In the genomic region with DNA sequence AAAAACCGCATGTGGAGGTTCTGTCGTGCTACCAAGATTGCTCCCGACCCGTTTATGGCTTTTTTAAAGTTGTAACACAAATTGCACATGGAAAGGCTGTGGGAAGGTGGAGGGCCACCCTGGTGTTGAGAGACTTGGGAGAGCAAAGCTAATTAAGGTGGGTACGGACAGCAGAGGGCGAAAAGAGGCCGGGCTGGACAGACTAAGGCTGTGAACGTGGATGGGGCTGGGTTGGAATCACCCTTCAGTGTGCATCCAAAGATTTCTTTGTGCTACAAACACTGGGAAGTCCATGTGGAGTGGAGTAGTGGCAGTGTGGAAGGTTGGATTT, we compare ENCODE assay signal across 7 mouse cellular contexts. TPM values are rescaled to one million over a fixed set of nuclear protein-coding genes. Genes with fewer than 3 reads are reported as not detected.
DNase-seq lines count a peak whose midpoint lies in the region; ATAC-seq and TF ChIP-seq lines count a peak whose summit lies in the region.

No protein-coding gene starts in this region.

- H3K27ac ChIP-seq in bone marrow macrophage, adult 2 months (ENCODE audit: insufficient read depth, low read depth, low read length), result peak overlapping the region; percentile 90
- peak overlapping the region; percentile 100 for H3K27ac ChIP-seq in forebrain, embryonic 12.5 days
- H3K27ac ChIP-seq in limb, embryonic 10.5 days, result peak overlapping the region; percentile 100

- peak overlapping the region; percentile 69 for H3K4me2 ChIP-seq in forebrain, embryonic 12.5 days

- peaks cover 9% of the 10 kb centered on the region for H3K4me1 ChIP-seq in bone marrow macrophage, adult 2 months (ENCODE audit: control insufficient read depth, insufficient read depth, low read length)
- peaks cover 55% of the 10 kb centered on the region for H3K4me1 ChIP-seq in forebrain, embryonic 12.5 days
- H3K4me1 ChIP-seq in limb, embryonic 10.5 days, result peaks cover 51% of the 10 kb centered on the region

- no peaks in the 10 kb centered on the region for H3K36me3 ChIP-seq in forebrain, embryonic 12.5 days (replicated peaks)
- peaks cover 1% of the 10 kb centered on the region; the same call in 1 of the 2 replicates for H3K36me3 ChIP-seq in limb, embryonic 10.5 days

- TF ChIP-seq CTCF in bone marrow macrophage, adult 2 months (IDR thresholded peaks at IDR 0.05; ENCODE audit: low read depth, low read length), result no peak; the same call in 1 of the 2 replicates

- no peak for TF ChIP-seq POLR2A in bone marrow macrophage, adult 2 months (IDR thresholded peaks at IDR 0.05; ENCODE audit: borderline replicate concordance, low read depth, low read length)

- H3K27me3 ChIP-seq in forebrain, embryonic 12.5 days, result no peaks in the 10 kb centered on the region
- no peaks in the 10 kb centered on the region for H3K27me3 ChIP-seq in limb, embryonic 10.5 days (ENCODE audit: low read depth, poor library complexity, severe bottlenecking)

- peak overlapping the region; percentile 68 for H3K4me3 ChIP-seq in bone marrow macrophage, adult 2 months (ENCODE audit: insufficient read depth, low read length)
- peak overlapping the region; percentile 90 for H3K4me3 ChIP-seq in forebrain, embryonic 12.5 days (replicated peaks)
- H3K4me3 ChIP-seq in limb, embryonic 10.5 days, result peak overlapping the region; percentile 97

- no peaks in the 10 kb centered on the region for H3K9me3 ChIP-seq in forebrain, embryonic 12.5 days
- no peaks in the 10 kb centered on the region for H3K9me3 ChIP-seq in limb, embryonic 10.5 days (replicated peaks)

- peak; percentile 85 for DNase-seq in NIH3T3 (ENCODE audit: low read depth)
- peak; percentile 76 for DNase-seq in heart, postnatal 4 days
- DNase-seq in limb, embryonic 10.5 days (ENCODE audit: low spot score), result peak; percentile 79
- peak; percentile 61 for DNase-seq in mesoderm, embryonic 11.5 days (ENCODE audit: low read depth, low spot score)
- peak; percentile 62 for DNase-seq in skeletal muscle tissue, adult 2 months (ENCODE audit: low read depth, low spot score)

- ATAC-seq in forebrain, embryonic 12.5 days (ENCODE audit: low FRiP score), result peak; percentile 21; the same call in 1 of the 2 replicates

- peak overlapping the region; percentile 99 for H3K9ac ChIP-seq in forebrain, embryonic 12.5 days

- WGBS in forebrain, embryonic 12.5 days, result under 1% methylated on average over 8 of the region's 8 CpGs
- 0% methylated on average over 8 of the region's 8 CpGs for WGBS in limb, embryonic 10.5 days

RNA-seq across cellular contexts. Expression of gene Pbld2, which starts 0.4 kb away (rescaled TPM):
- 0.24 and 0.87 TPM in 2 replicates for polyA plus RNA-seq in bone marrow macrophage, adult 2 months (2012; ENCODE audit: insufficient read depth, insufficient read length, missing spikeins)
- 0.96 and 1.1 TPM in 2 replicates for polyA plus RNA-seq in forebrain, embryonic 12.5 days (2016; fragmentation: Nextera tagmentation; extraction: Ambion mirVana)
- 1 to 10 TPM; 2.4 to 2.7 TPM for total RNA-seq in heart, postnatal 4 days (2021)
- polyA plus RNA-seq in limb, embryonic 10.5 days (2016; fragmentation: Nextera tagmentation; extraction: Ambion mirVana), result 0.94 and 1.1 TPM in 2 replicates

RNA-seq across cellular contexts. Expression of gene Hnrnph3, which starts 0.5 kb away (rescaled TPM):
- 44.2 and 55.0 TPM in 2 replicates for polyA plus RNA-seq in bone marrow macrophage, adult 2 months (2012; ENCODE audit: insufficient read depth, insufficient read length, missing spikeins)
- polyA plus RNA-seq in forebrain, embryonic 12.5 days (2016; fragmentation: Nextera tagmentation; extraction: Ambion mirVana), result 260 and 265 TPM in 2 replicates
- total RNA-seq in heart, postnatal 4 days (2021), result 10 to 100 TPM; 40.2 to 45.2 TPM
- 162 and 170 TPM in 2 replicates for polyA plus RNA-seq in limb, embryonic 10.5 days (2016; fragmentation: Nextera tagmentation; extraction: Ambion mirVana)

RNA-seq across cellular contexts. Expression of gene Pbld1, which starts 35.4 kb away (rescaled TPM):
- polyA plus RNA-seq in bone marrow macrophage, adult 2 months (2012; ENCODE audit: insufficient read depth, insufficient read length, missing spikeins), result not detected in 2 replicates
- 1.1 and 1.2 TPM in 2 replicates for polyA plus RNA-seq in forebrain, embryonic 12.5 days (2016; fragmentation: Nextera tagmentation; extraction: Ambion mirVana)
- under 1 TPM; 0.59 to 0.93 TPM for total RNA-seq in heart, postnatal 4 days (2021)
- 1.9 and 2.4 TPM in 2 replicates for polyA plus RNA-seq in limb, embryonic 10.5 days (2016; fragmentation: Nextera tagmentation; extraction: Ambion mirVana)

RNA-seq across cellular contexts. Expression of gene Rufy2, which starts 44.5 kb away (rescaled TPM):
- polyA plus RNA-seq in bone marrow macrophage, adult 2 months (2012; ENCODE audit: insufficient read depth, insufficient read length, missing spikeins), result 17.4 and 18.9 TPM in 2 replicates
- polyA plus RNA-seq in forebrain, embryonic 12.5 days (2016; fragmentation: Nextera tagmentation; extraction: Ambion mirVana), result 34.9 and 39.5 TPM in 2 replicates
- total RNA-seq in heart, postnatal 4 days (2021), result 10 to 100 TPM; 13.7 to 15.6 TPM
- polyA plus RNA-seq in limb, embryonic 10.5 days (2016; fragmentation: Nextera tagmentation; extraction: Ambion mirVana), result 20.5 and 23.9 TPM in 2 replicates

Comparison
In these comparisons a context has a peak if more than half of its experiments do, and no peak if none do; other contexts are left out.
1. Peak in every context shown above with its lines: DNase-seq, ATAC-seq, H3K4me3 ChIP-seq and H3K27ac ChIP-seq.